Mouse (Mus musculus) gastrocnemius, postnatal 10 days (tissue): ENCODE data around the gene Lexm. TPM values are rescaled to one million over a fixed set of nuclear protein-coding genes. Genes with fewer than 3 reads are reported as not detected.

Experiments
- DNase-seq: peaks from one replicate; pipeline ENCODE4 v3.0.0; 2021; ENCODE audit warnings: mixed read lengths
- total RNA-seq, 2 experiments: library from RNA; stranded (reverse); gene quantifications; 2 replicates each; pipeline ENCODE4 v1.2.3; 2021

The Lexm gene
- total RNA-seq, 2 experiments from 2014 or later = not detected

GRCm38 (mm10) chr4:106541491-106541890 lies 75.5 kb downstream of the Lexm start:
- no peak for DNase-seq

Other genes starting within 250 kb of the Lexm start
- under 1 TPM in 1 of 2 experiments, not detected in 1; 0.12 TPM for gene Pcsk9, start 152.9 kb downstream of the Lexm start, total RNA-seq
- under 1 TPM; 0.12 to 0.36 TPM for gene Bsnd, start 125.0 kb downstream of the Lexm start, total RNA-seq
- 10 to 100 TPM; 15.1 to 16.9 TPM for gene Dhcr24, start 56.2 kb downstream of the Lexm start, total RNA-seq
- gene Ttc22, start 5.2 kb upstream of the Lexm start, total RNA-seq = under 1 TPM; 0.16 to 0.26 TPM
- 1 to 10 TPM; 3.9 to 4.5 TPM for gene Pars2, start 33.8 kb upstream of the Lexm start, total RNA-seq
- gene Ttc4, start 61.7 kb upstream of the Lexm start, total RNA-seq = 10 to 100 TPM; 22.1 to 26.7 TPM
- under 1 TPM; 0.16 to 0.47 TPM for gene Mroh7, start 113.7 kb upstream of the Lexm start, total RNA-seq
- gene Fam151a, start 116.6 kb upstream of the Lexm start, total RNA-seq = not detected
- 1 to 10 TPM; 5.3 to 7.4 TPM for gene Acot11, start 187.8 kb upstream of the Lexm start, total RNA-seq